Mouse (Mus musculus): ENCODE measurements around the gene Mrps18b.

DNA sequence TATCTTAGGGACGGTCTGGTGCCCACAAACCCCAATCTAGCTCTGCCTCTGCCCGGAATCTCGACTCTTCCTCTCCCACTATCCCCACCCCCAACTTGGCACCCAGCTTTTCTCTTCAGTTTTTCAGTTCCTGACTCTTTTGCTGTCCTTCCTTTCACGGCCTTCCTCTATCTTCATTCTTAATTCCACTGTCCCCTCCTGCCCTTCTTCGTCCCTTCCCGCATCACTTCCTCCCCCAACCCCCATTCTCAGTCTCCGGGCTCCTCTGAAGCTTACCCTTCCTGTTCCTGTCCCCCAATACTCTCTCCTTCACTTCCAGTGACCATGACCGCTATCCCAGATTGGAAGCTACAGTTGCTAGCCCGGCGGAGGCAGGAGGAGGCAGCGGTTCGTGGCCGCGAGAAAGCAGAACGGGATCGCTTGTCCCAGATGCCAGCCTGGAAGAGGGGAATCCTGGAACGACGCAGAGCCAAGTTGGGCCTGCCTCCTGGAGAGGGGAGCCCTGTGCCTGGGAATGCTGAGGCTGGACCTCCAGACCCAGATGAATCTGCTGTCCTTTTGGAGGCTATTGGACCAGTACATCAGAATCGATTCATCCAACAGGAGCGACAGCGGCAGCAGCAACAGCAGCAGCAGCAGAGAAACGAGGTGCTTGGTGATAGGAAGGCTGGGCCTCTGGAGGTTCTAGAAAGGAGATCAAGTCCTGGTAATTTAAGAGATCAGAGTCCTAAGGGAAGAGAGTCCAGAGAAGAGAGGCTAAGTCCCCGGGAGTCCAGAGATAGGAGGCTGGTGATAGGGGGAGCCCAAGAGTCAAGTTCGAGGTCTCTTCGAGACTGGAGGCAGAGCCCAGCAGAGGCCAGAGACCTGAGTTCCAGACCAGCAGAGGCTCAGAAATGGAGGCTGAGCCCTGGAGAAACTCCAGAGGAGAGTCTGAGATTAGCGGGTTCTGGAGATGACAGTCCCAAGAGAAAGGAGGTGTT, 49.0 kb downstream of the Mrps18b start:
- TF ChIP-seq POLR2A (IDR thresholded peaks at IDR 0.05; ENCODE audit: insufficient read depth, low read depth, low read length), result no peak
- no peak for TF ChIP-seq CTCF (IDR thresholded peaks at IDR 0.05; ENCODE audit: insufficient read depth, low read depth, low read length)
